Comparison of ENCODE assay signal across 10 mouse cellular contexts in genomic region chr5:30589546-30589945, GRCm38 (mm10). TPM values are rescaled to one million over a fixed set of nuclear protein-coding genes. Genes with fewer than 3 reads are reported as not detected.
DNase-seq lines count a peak whose midpoint lies in the region; ATAC-seq and TF ChIP-seq lines count a peak whose summit lies in the region.
"Had no signal": no experiment of that assay in that cellular context is flagged by ENCODE, and none has a peak within 500 bp of the region (broad histone marks: within the 10 kb centered on the region; RNA-seq: fewer than 3 reads in every experiment).

No protein-coding gene starts in this region.

- H3K4me3 ChIP-seq in hindbrain, embryonic 14.5 days (replicated peaks; ENCODE audit: low read length) = peak overlapping the region; percentile 71
- H3K4me3 ChIP-seq in hindbrain, embryonic 12.5 days = no peak overlapping the region
- H3K4me3 ChIP-seq in midbrain, embryonic 14.5 days (replicated peaks; ENCODE audit: low read depth, low read length) = no peak overlapping the region
- no peak overlapping the region for H3K4me3 ChIP-seq in gastrocnemius, adult 2 months

- peaks cover 28% of the 10 kb centered on the region for H3K27me3 ChIP-seq in hindbrain, embryonic 14.5 days (ENCODE audit: control insufficient read depth, insufficient read depth, low read length)
- peaks cover 53% of the 10 kb centered on the region for H3K27me3 ChIP-seq in hindbrain, embryonic 12.5 days
- peaks cover 22% of the 10 kb centered on the region for H3K27me3 ChIP-seq in midbrain, embryonic 14.5 days (ENCODE audit: control insufficient read depth, insufficient read depth, low read length)

- intact Hi-C loops in gastrocnemius, adult 2 months (cut with DNase I) = no loop called here

- no peak overlapping the region for H3K27ac ChIP-seq in hindbrain, embryonic 14.5 days
- H3K27ac ChIP-seq in hindbrain, embryonic 12.5 days = no peak overlapping the region
- no peak overlapping the region for H3K27ac ChIP-seq in midbrain, embryonic 14.5 days (replicated peaks; ENCODE audit: low read depth, low read length)
- no peak overlapping the region for H3K27ac ChIP-seq in gastrocnemius, adult 2 months

- TF ChIP-seq CTCF in gastrocnemius, adult 2 months (IDR thresholded peaks at IDR 0.05) = no peak

- H3K4me2 ChIP-seq in hindbrain, embryonic 14.5 days (replicated peaks) = peak overlapping the region; percentile 98
- no peak overlapping the region for H3K4me2 ChIP-seq in hindbrain, embryonic 12.5 days (replicated peaks)
- peak overlapping the region; percentile 90 for H3K4me2 ChIP-seq in midbrain, embryonic 14.5 days (ENCODE audit: low read length)

- no peaks in the 10 kb centered on the region for H3K36me3 ChIP-seq in hindbrain, embryonic 14.5 days (replicated peaks; ENCODE audit: control insufficient read depth, insufficient read depth)
- H3K36me3 ChIP-seq in hindbrain, embryonic 12.5 days = no peaks in the 10 kb centered on the region
- H3K36me3 ChIP-seq in midbrain, embryonic 14.5 days (ENCODE audit: control insufficient read depth, insufficient read depth, low read length) = no peaks in the 10 kb centered on the region
- H3K36me3 ChIP-seq: G1E had no signal

- H3K9me3 ChIP-seq in hindbrain, embryonic 14.5 days (ENCODE audit: control insufficient read depth, low read length) = no peaks in the 10 kb centered on the region
- no peaks in the 10 kb centered on the region for H3K9me3 ChIP-seq in hindbrain, embryonic 12.5 days (replicated peaks)
- no peaks in the 10 kb centered on the region for H3K9me3 ChIP-seq in midbrain, embryonic 14.5 days (ENCODE audit: control insufficient read depth, low read length)

- no peak for ATAC-seq in hindbrain, embryonic 14.5 days (ENCODE audit: low FRiP score)
- ATAC-seq in hindbrain, embryonic 12.5 days (ENCODE audit: low FRiP score) = no peak
- ATAC-seq in midbrain, embryonic 14.5 days (ENCODE audit: low FRiP score, low TSS enrichment) = no peak

- 79% methylated on average over 3 of the region's 3 CpGs for WGBS in hindbrain, embryonic 14.5 days
- WGBS in hindbrain, embryonic 12.5 days = 83% methylated on average over 3 of the region's 3 CpGs
- 83% methylated on average over 3 of the region's 3 CpGs for WGBS in midbrain, embryonic 14.5 days

- H3K4me1 ChIP-seq in hindbrain, embryonic 14.5 days (replicated peaks; ENCODE audit: control insufficient read depth, insufficient read depth, low read length) = peaks cover 44% of the 10 kb centered on the region
- peaks cover 16% of the 10 kb centered on the region for H3K4me1 ChIP-seq in hindbrain, embryonic 12.5 days
- H3K4me1 ChIP-seq in midbrain, embryonic 14.5 days (ENCODE audit: control insufficient read depth, insufficient read depth, low read length) = peaks cover 12% of the 10 kb centered on the region

- H3K9ac ChIP-seq in hindbrain, embryonic 14.5 days = 0 out of 2 replicates have a peak overlapping the region, but pooled peaks have one; percentile 87
- no peak overlapping the region for H3K9ac ChIP-seq in hindbrain, embryonic 12.5 days
- no peak overlapping the region for H3K9ac ChIP-seq in midbrain, embryonic 14.5 days (replicated peaks; ENCODE audit: low read length)

- DNase-seq in hindbrain, embryonic 14.5 days (ENCODE audit: low spot score) = no peak
- DNase-seq in brain, adult 2 months (ENCODE audit: low read depth, low spot score) = peak; percentile 91
- peak; percentile 89 for DNase-seq in cerebellum, adult 9-11 months
- no peak for DNase-seq in midbrain, embryonic 14.5 days
- no peak for DNase-seq in gastrocnemius, adult 2 months
- no peak for DNase-seq in right cerebral cortex, postnatal 36 days (ENCODE audit: low spot score in 2 of 2)
- DNase-seq: kidney, adult 2 months had no signal

RNA-seq across cellular contexts. Expression of gene Kcnk3, which starts 1.6 kb away (rescaled TPM):
- polyA plus RNA-seq in hindbrain, embryonic 14.5 days (2014; fragmentation: Nextera tagmentation; extraction: Ambion mirVana) = 11.7 and 13.6 TPM in 2 replicates
- 1.5 and 1.6 TPM in 2 replicates for polyA plus RNA-seq in hindbrain, embryonic 12.5 days (2016; fragmentation: Nextera tagmentation; extraction: Ambion mirVana)
- polyA plus RNA-seq in midbrain, embryonic 14.5 days (2014; fragmentation: Nextera tagmentation; extraction: Ambion mirVana) = 4.7 and 6.6 TPM in 2 replicates
- under 1 TPM; 0.26 to 0.33 TPM for total RNA-seq in gastrocnemius, adult 2 months (2021)
- polyA plus RNA-seq: G1E had no signal

RNA-seq across cellular contexts. Expression of gene Cib4, which starts 43.9 kb away (rescaled TPM):
- polyA plus RNA-seq in hindbrain, embryonic 14.5 days (2014; fragmentation: Nextera tagmentation; extraction: Ambion mirVana) = not detected in 2 replicates
- polyA plus RNA-seq in hindbrain, embryonic 12.5 days (2016; fragmentation: Nextera tagmentation; extraction: Ambion mirVana) = not detected in 2 replicates
- not detected in 2 replicates for polyA plus RNA-seq in midbrain, embryonic 14.5 days (2014; fragmentation: Nextera tagmentation; extraction: Ambion mirVana)
- not detected for total RNA-seq in gastrocnemius, adult 2 months (2021)
- total RNA-seq: G1E; left cerebral cortex, postnatal 25 days had no signal
- polyA plus RNA-seq: G1E; kidney, adult 2 months had no signal

RNA-seq across cellular contexts. Expression of gene Slc35f6, which starts 58.2 kb away (rescaled TPM):
- 33.3 and 41.0 TPM in 2 replicates for polyA plus RNA-seq in hindbrain, embryonic 14.5 days (2014; fragmentation: Nextera tagmentation; extraction: Ambion mirVana)
- 28.2 and 29.3 TPM in 2 replicates for polyA plus RNA-seq in hindbrain, embryonic 12.5 days (2016; fragmentation: Nextera tagmentation; extraction: Ambion mirVana)
- 26.6 and 33.9 TPM in 2 replicates for polyA plus RNA-seq in midbrain, embryonic 14.5 days (2014; fragmentation: Nextera tagmentation; extraction: Ambion mirVana)
- total RNA-seq in gastrocnemius, adult 2 months (2021) = 10 to 100 TPM; 12.7 to 14.2 TPM

Comparison
In these comparisons a context has a peak if more than half of its experiments do, and no peak if none do; other contexts are left out.
1. DNase-seq: peak in brain, adult 2 months (single experiment) and cerebellum, adult 9-11 months (single experiment); none in hindbrain, embryonic 14.5 days (single experiment), midbrain, embryonic 14.5 days (single experiment), gastrocnemius, adult 2 months (single experiment) and right cerebral cortex, postnatal 36 days (0 of 2).